Mouse (Mus musculus) G1E (cell line): Measurements from ENCODE around the gene Gpc5.

ENCODE experiments used
- CTCF ChIP-seq: IDR thresholded peaks from 2 replicates; pipeline ENCODE4 v1.5.1; 2012; ENCODE audit warnings: low read depth, low read length, inconsistent platforms, mixed read lengths
- TAL1 ChIP-seq: conservative IDR thresholded peaks from 2 replicates; pipeline ENCODE4 v1.6.1; 2012; ENCODE audit warnings: low read depth, low read length, inconsistent platforms, mixed read lengths

GRCm38 (mm10) chr14:115406596-115406995 lies 314.6 kb downstream of the Gpc5 start:
- TF ChIP-seq TAL1 (no peak), CTCF (no peak)
